Mouse (Mus musculus) lung, postnatal 0 days (tissue): ENCODE measurements at regions not wholly inside any gene's neighbourhood (a gene's known extent, or its start where the extent isn't known, plus 50 kb on each side); places are given as distances from the start of the nearest gene placed in this dataset.

Experiments
- ATAC-seq: fragments of 200-750 bp; cut with Nextera tagmentation; 2 replicates; pipeline ENCODE4 v1.8.0; 2017; ENCODE audit warnings: moderate library complexity
- DNase-seq: peaks from one replicate; pipeline ENCODE4 v3.0.0-alpha.2; 2016; ENCODE audit warnings: low spot score
- H3K27ac ChIP-seq: fragments of 300-500 bp; sonication (generic); 2 replicates; pipeline ENCODE4 v1.5.1; 2014; ENCODE audit warnings: antibody characterized with exemption, mild to moderate bottlenecking, low read length, mixed read lengths
- H3K27me3 ChIP-seq: fragments of 300-500 bp; sonication (generic); replicated peaks from 2 replicates; pipeline ENCODE4 v1.6.1; 2014; ENCODE audit warnings: low read length, mixed read lengths; ENCODE audit not compliant: insufficient read depth
- H3K36me3 ChIP-seq: fragments of 300-500 bp; sonication (generic); 2 replicates; pipeline ENCODE4 v1.6.1; 2014; ENCODE audit warnings: low read length, mixed read lengths; ENCODE audit not compliant: insufficient read depth
- H3K4me1 ChIP-seq: fragments of 300-500 bp; sonication (generic); 2 replicates; pipeline ENCODE4 v1.6.1; 2014; ENCODE audit warnings: antibody characterized with exemption, low read depth, low read length, mixed read lengths; ENCODE audit not compliant: insufficient read depth
- H3K4me2 ChIP-seq: fragments of 300-500 bp; sonication (generic); replicated peaks from 2 replicates; pipeline ENCODE4 v1.6.1; 2014; ENCODE audit warnings: low read depth, mild to moderate bottlenecking, low read length, moderate library complexity, mixed read lengths
- H3K4me3 ChIP-seq: fragments of 300-500 bp; sonication (generic); 2 replicates; pipeline ENCODE4 v1.5.1; 2014; ENCODE audit warnings: low read depth, low read length
- H3K9ac ChIP-seq: fragments of 300-500 bp; sonication (generic); replicated peaks from 2 replicates; pipeline ENCODE4 v1.6.1; 2014; ENCODE audit warnings: low read depth, mild to moderate bottlenecking
- H3K9me3 ChIP-seq: fragments of 300-500 bp; sonication (generic); 2 replicates; pipeline ENCODE4 v1.6.1; 2016; ENCODE audit warnings: low read length, mixed read lengths
- CTCF ChIP-seq: IDR thresholded peaks from 2 replicates; pipeline ENCODE4 v1.5.1; 2016; ENCODE audit warnings: antibody characterized with exemption, mild to moderate bottlenecking
- EP300 ChIP-seq: IDR thresholded peaks from 2 replicates; pipeline ENCODE4 v1.6.1; 2016; ENCODE audit warnings: antibody characterized with exemption, mild to moderate bottlenecking, control low read depth
- WGBS: fragments of 180-500 bp; shearing (Covaris S2); extraction: QIAGEN DNeasy Blood & Tissue Kit; methylation state at CpG from one replicate; pipeline ENCODE4 v1.1.7; 2014; 5-methylcytosine and 5-hydroxymethylcytosine counted together

GRCm38 (mm10) chr8:39950178-39950896 is 724.5 kb upstream of the Adam24 start:
- H3K4me3 ChIP-seq: no peak overlapping the region
- ATAC-seq: no peak
- TF ChIP-seq CTCF (no peak), EP300 (no peak)

GRCm38 (mm10) chr8:39954497-39954896 is 720.4 kb upstream of the Adam24 start:
- Histone ChIP-seq H3K4me1 (no peaks in the 10 kb centered on the region), H3K4me3 (no peak overlapping the region), H3K4me2 (no peak overlapping the region), H3K27me3 (no peaks in the 10 kb centered on the region), H3K9me3 (no peaks in the 10 kb centered on the region), H3K36me3 (no peaks in the 10 kb centered on the region), H3K27ac (no peak overlapping the region), H3K9ac (no peak overlapping the region)
- no peak for ATAC-seq
- no peak for DNase-seq
- WGBS: 63% methylated on average over 5 of the region's 5 CpGs
- TF ChIP-seq CTCF (no peak), EP300 (no peak)

More at GRCm38 (mm10) chr8:39950178-39950896, 724.5 kb upstream of the Adam24 start:
- no peak for DNase-seq
- H3K27ac ChIP-seq: no peak overlapping the region
- H3K9me3 ChIP-seq: no peaks in the 10 kb centered on the region
- 62% methylated on average over 6 of the region's 6 CpGs for WGBS
- H3K27me3 ChIP-seq: no peaks in the 10 kb centered on the region
- H3K4me2 ChIP-seq: no peak overlapping the region
- no peaks in the 10 kb centered on the region for H3K4me1 ChIP-seq
- no peaks in the 10 kb centered on the region for H3K36me3 ChIP-seq
- H3K9ac ChIP-seq: no peak overlapping the region

- Histone ChIP-seq H3K36me3 (no peaks in the 10 kb centered on the region), H3K27ac (no peak overlapping the region), H3K4me2 (no peak overlapping the region), H3K27me3 (no peaks in the 10 kb centered on the region), H3K9ac (no peak overlapping the region), H3K9me3 (no peaks in the 10 kb centered on the region), H3K4me1 (no peaks in the 10 kb centered on the region), H3K4me3 (no peak overlapping the region)
- WGBS: 40% methylated on average over 4 of the region's 4 CpGs
- TF ChIP-seq CTCF: no peak
- TF ChIP-seq EP300: no peak
- no peak for ATAC-seq
- DNase-seq: no peak
These were observed 720.0 kb upstream of the Adam24 start for GRCm38 (mm10) chr8:39954924-39955323.

DNA sequence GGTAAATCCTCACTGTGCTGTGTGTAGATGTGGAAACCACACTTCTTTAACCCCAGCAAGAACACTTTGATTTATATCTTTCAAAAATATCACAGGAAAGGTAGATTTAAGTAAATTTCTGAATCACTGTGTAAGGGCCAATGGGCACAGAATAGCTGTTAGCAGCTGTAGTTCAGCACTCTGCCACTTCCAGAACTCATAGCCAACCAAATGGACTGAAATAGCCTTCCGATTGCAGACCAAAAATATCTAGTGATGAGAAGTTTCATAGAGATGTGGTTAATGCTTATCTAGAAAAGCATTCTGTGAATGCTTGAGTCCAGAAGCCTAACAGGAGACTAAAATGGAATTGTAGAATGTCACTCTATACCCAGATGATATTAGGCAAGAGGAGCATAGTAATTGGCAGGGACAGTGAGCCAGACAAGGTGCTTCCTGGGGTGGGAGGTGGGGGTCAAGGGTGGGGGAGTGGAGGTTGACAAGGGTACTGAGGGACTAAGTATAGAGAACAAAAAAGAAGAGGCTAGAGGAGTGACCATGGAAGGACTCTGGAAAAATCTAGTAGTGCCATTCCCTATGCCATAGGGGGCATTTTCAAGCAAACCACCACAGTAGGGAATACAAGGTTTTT is 669.6 kb upstream of the Adam24 start:
- Histone ChIP-seq H3K36me3 (no peaks in the 10 kb centered on the region), H3K9ac (no peak overlapping the region), H3K4me2 (no peak overlapping the region), H3K9me3 (no peaks in the 10 kb centered on the region), H3K4me3 (no peak overlapping the region), H3K27me3 (no peaks in the 10 kb centered on the region), H3K4me1 (no peaks in the 10 kb centered on the region), H3K27ac (no peak overlapping the region)
- DNase-seq (no peak), ATAC-seq (no peak)
- no peak for TF ChIP-seq EP300
- no peak for TF ChIP-seq CTCF
- WGBS: 79% methylated on average over 1 of the region's 1 CpGs

- WGBS: 58% methylated on average over 5 of the region's 5 CpGs
- H3K9ac ChIP-seq: no peak overlapping the region
- H3K9me3 ChIP-seq: no peaks in the 10 kb centered on the region
- no peak overlapping the region for H3K4me2 ChIP-seq
- no peaks in the 10 kb centered on the region for H3K27me3 ChIP-seq
- ATAC-seq (no peak), DNase-seq (no peak)
- no peak for TF ChIP-seq EP300
- H3K4me1 ChIP-seq: no peaks in the 10 kb centered on the region
- no peak overlapping the region for H3K4me3 ChIP-seq
- H3K36me3 ChIP-seq: no peaks in the 10 kb centered on the region
- H3K27ac ChIP-seq: no peak overlapping the region
These were observed 655.5 kb upstream of the Adam24 start for GRCm38 (mm10) chr8:40019281-40019943.

GRCm38 (mm10) chr8:40064145-40064544 is 610.7 kb upstream of the Adam24 start:
- no peaks in the 10 kb centered on the region for H3K4me1 ChIP-seq
- H3K27me3 ChIP-seq: no peaks in the 10 kb centered on the region
- no peak overlapping the region for H3K4me3 ChIP-seq
- no peak overlapping the region for H3K9ac ChIP-seq
- no peak for ATAC-seq
- DNase-seq: no peak
- TF ChIP-seq CTCF (no peak), EP300 (no peak)
- H3K27ac ChIP-seq: no peak overlapping the region
- H3K9me3 ChIP-seq: no peaks in the 10 kb centered on the region
- H3K4me2 ChIP-seq: no peak overlapping the region
- H3K36me3 ChIP-seq: no peaks in the 10 kb centered on the region
